Mouse (Mus musculus) ES-E14 (cell line): ENCODE measurements at regions not wholly inside any gene's neighbourhood (a gene's known extent, or its start where the extent isn't known, plus 50 kb on each side); places are given as distances from the start of the nearest gene placed in this dataset.

ENCODE experiments used
- CHD2 ChIP-seq: IDR thresholded peaks from 2 replicates; pipeline ENCODE4 v1.6.1; 2014; ENCODE audit warnings: mild to moderate bottlenecking, low read depth, low read length, inconsistent platforms
- HCFC1 ChIP-seq: IDR thresholded peaks from 2 replicates; pipeline ENCODE4 v1.6.1; 2012; ENCODE audit warnings: low read length, inconsistent platforms, borderline replicate concordance; ENCODE audit not compliant: insufficient read depth
- ZC3H11A ChIP-seq: IDR thresholded peaks from 2 replicates; pipeline ENCODE4 v1.6.1; 2012; ENCODE audit warnings: low read depth, mild to moderate bottlenecking, inconsistent platforms, low read length, borderline replicate concordance
- ZNF384 ChIP-seq: IDR thresholded peaks from 2 replicates; pipeline ENCODE4 v1.6.1; 2012; ENCODE audit warnings: low read depth, low read length, inconsistent platforms

- TF ChIP-seq ZC3H11A (no peak), CHD2 (no peak), HCFC1 (no peak), ZNF384 (no peak)
These were observed 236.5 kb downstream of the Gm7361 start for GRCm38 (mm10) chr5:26494003-26494402.
